18 mouse cellular contexts compared by ENCODE assay signal in the genomic region with DNA sequence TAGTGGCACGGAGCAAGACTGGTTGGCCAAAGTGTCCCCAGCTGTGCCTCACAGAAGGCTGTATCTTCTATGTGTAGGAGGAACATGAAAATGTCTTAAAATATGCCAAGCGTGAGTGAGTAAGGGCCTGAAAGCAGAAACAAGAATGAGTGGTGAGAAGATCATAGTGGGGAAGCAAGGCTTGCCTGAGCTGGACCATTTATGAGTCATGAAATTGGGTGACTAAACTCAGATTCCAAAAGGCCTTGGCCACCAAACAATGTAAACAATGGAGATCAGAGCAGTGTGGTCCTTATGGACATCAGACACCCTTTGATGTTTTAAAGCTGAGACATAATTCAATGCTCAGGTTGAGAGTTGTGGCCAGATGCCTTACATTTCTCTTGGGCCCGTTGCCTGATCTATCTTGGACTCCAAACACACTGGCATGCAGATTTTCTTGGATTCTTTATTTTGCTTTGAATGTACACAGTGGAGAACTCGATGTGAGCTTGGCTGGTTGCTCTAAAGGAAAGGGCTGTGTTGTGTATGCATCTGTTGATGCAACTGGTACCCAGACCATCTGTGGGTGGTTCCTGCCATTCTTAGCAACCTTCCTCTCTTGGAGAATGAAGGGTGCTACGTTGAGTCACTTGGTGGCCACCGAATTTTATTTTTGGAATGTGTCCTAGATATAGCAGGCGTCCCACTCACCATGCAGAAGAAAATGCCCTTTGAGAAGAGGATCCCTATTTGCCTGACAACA. TPM values are rescaled to one million over a fixed set of nuclear protein-coding genes. Genes with fewer than 3 reads are reported as not detected.
DNase-seq lines count a peak whose midpoint lies in the region; ATAC-seq and TF ChIP-seq lines count a peak whose summit lies in the region.
"Had no signal": no experiment of that assay in that cellular context is flagged by ENCODE, and none has a peak within 500 bp of the region (broad histone marks: within the 10 kb centered on the region; RNA-seq: fewer than 3 reads in every experiment).

No protein-coding gene starts in this region.

- H3K27me3 ChIP-seq in hindbrain, embryonic 14.5 days (ENCODE audit: control insufficient read depth, insufficient read depth, low read length), result no peaks in the 10 kb centered on the region
- H3K27me3 ChIP-seq: embryonic facial prominence, embryonic 12.5 days had no signal

- no peak overlapping the region for H3K4me3 ChIP-seq in left cerebral cortex, adult 2 months
- no peak overlapping the region for H3K4me3 ChIP-seq in hindbrain, embryonic 14.5 days (replicated peaks; ENCODE audit: low read length)
- H3K4me3 ChIP-seq: embryonic facial prominence, embryonic 12.5 days; limb, embryonic 10.5 days had no signal

- TF ChIP-seq CTCF in left cerebral cortex, adult 2 months (IDR thresholded peaks at IDR 0.05), result no peak

- H3K36me3 ChIP-seq in hindbrain, embryonic 14.5 days (replicated peaks; ENCODE audit: control insufficient read depth, insufficient read depth), result no peaks in the 10 kb centered on the region
- H3K36me3 ChIP-seq: embryonic facial prominence, embryonic 12.5 days; limb, embryonic 10.5 days had no signal

- intact Hi-C loops in left cerebral cortex, adult 2 months (cut with DNase I), result loop anchor here (1.0 to 2.0 kb wide), 4 partner anchors 30 to 374 kb away; no protein-coding TSS in a partner anchor

- ATAC-seq in hindbrain, embryonic 14.5 days (ENCODE audit: low FRiP score), result no peak

- no peaks in the 10 kb centered on the region; the same call in 1 of the 2 replicates for H3K4me1 ChIP-seq in hindbrain, embryonic 14.5 days (replicated peaks; ENCODE audit: control insufficient read depth, insufficient read depth, low read length)
- H3K4me1 ChIP-seq: embryonic facial prominence, embryonic 12.5 days; limb, embryonic 10.5 days had no signal

- peak; percentile 61 to 79 for DNase-seq in layer of hippocampus, adult 18-20 months (ENCODE audit: low spot score in 2 of 2)
- no peak for DNase-seq in layer of hippocampus, postnatal 10 days (ENCODE audit: low spot score in 2 of 2)
- DNase-seq in frontal cortex, postnatal 14 days (ENCODE audit: low spot score in 2 of 2), result peak; percentile 42 to 57
- peak; percentile 53 to 69 for DNase-seq in left cerebral cortex, adult 2 months (ENCODE audit: extremely low spot score in 1 of 2, low spot score in 2 of 2)
- DNase-seq in right cerebral cortex, postnatal 25 days, result peak; percentile 78
- no peak for DNase-seq in thymus, postnatal 36 days
- no peak for DNase-seq in heart, postnatal 4 days
- DNase-seq in hindbrain, embryonic 14.5 days (ENCODE audit: low spot score), result no peak
- DNase-seq: adrenal gland, postnatal 25 days; B cell, adult 2 months; cerebellum, postnatal 36 days; heart, postnatal 14 days; kidney, adult 9 months; lung, postnatal 14 days had no signal

- H3K9me3 ChIP-seq in hindbrain, embryonic 14.5 days (ENCODE audit: control insufficient read depth, low read length), result no peaks in the 10 kb centered on the region
- H3K9me3 ChIP-seq: embryonic facial prominence, embryonic 12.5 days; limb, embryonic 10.5 days had no signal

- H3K9ac ChIP-seq in hindbrain, embryonic 14.5 days, result no peak overlapping the region
- H3K9ac ChIP-seq: embryonic facial prominence, embryonic 12.5 days; liver, embryonic 14.5 days had no signal

- peak overlapping the region; percentile 74 for H3K27ac ChIP-seq in left cerebral cortex, adult 2 months
- no peak overlapping the region for H3K27ac ChIP-seq in hindbrain, embryonic 14.5 days
- H3K27ac ChIP-seq: embryonic facial prominence, embryonic 12.5 days; limb, embryonic 10.5 days; liver, embryonic 14.5 days had no signal

- H3K4me2 ChIP-seq in hindbrain, embryonic 14.5 days (replicated peaks), result no peak overlapping the region
- H3K4me2 ChIP-seq: embryonic facial prominence, embryonic 12.5 days; midbrain, embryonic 11.5 days had no signal

- 79% methylated on average over 7 of the region's 7 CpGs for WGBS in hindbrain, embryonic 14.5 days

RNA-seq across cellular contexts. Expression of gene Kirrel3, which starts 53.1 kb away (rescaled TPM):
- 10 to 100 TPM; 45.7 to 54.8 TPM for total RNA-seq in layer of hippocampus, adult 18-20 months (2021)
- 10 to 100 TPM; 46.5 to 47.1 TPM for total RNA-seq in layer of hippocampus, postnatal 10 days (2021)
- total RNA-seq in left cerebral cortex, adult 2 months (2021), result 10 to 100 TPM; 59.8 to 62.6 TPM
- 1 to 10 TPM in 1 of 2 experiments, under 1 TPM in 1; 0.88 to 1.6 TPM for total RNA-seq in heart, postnatal 4 days (2021)
- 38.8 and 41.8 TPM in 2 replicates for polyA plus RNA-seq in hindbrain, embryonic 14.5 days (2014; fragmentation: Nextera tagmentation; extraction: Ambion mirVana)

Comparison
In these comparisons a context has a peak if more than half of its experiments do, and no peak if none do; other contexts are left out.
1. DNase-seq: peak in layer of hippocampus, adult 18-20 months (2 of 2), frontal cortex, postnatal 14 days (2 of 2), left cerebral cortex, adult 2 months (2 of 2) and right cerebral cortex, postnatal 25 days (single experiment); none in layer of hippocampus, postnatal 10 days (0 of 2), thymus, postnatal 36 days (0 of 2), heart, postnatal 4 days (single experiment) and hindbrain, embryonic 14.5 days (single experiment).
2. RNA of gene Kirrel3, which starts 53.1 kb away (total RNA-seq): 59.8 to 62.6 TPM in left cerebral cortex, adult 2 months, 45.7 to 54.8 TPM in layer of hippocampus, adult 18-20 months and 46.5 to 47.1 TPM in layer of hippocampus, postnatal 10 days; 0.88 to 1.6 TPM in heart, postnatal 4 days; every median in the first group is over 10 times any median in the second.